Mouse (Mus musculus): ENCODE results near the gene Gm4027. TPM values are rescaled to one million over a fixed set of nuclear protein-coding genes. Genes with fewer than 3 reads are reported as not detected.
"Not testable (repeated sequence)": the region's sequence is repeated elsewhere in the genome, so short reads cannot be mapped to it uniquely, and the experiment has no call there.

Gm4027 gene
- not detected for total RNA-seq (2021)
- long read RNA-seq, experiment 1 = 0 reads
- long read RNA-seq, experiment 2 = 0 reads

DNA sequence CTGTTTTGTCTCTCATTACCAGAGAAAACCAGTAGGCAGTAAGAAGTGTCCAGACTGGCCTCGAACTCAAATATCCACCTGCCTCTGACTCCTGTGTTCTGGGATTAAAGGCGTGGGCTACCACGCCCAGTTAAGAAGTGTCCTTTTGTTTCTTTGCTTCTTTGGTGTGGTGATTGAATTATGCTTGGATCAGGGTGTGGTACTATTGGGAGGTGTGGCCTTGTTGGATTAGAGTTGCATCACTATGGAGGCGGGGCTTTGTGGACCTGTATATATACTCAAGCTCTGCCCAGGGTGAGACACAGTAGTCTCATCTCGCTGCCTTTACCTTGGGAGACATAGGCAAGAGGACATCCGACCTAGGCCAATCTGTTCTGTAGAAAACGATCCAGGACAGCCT is at the start of gene Gm4027:
TSS of gene Gm4027 (plus strand) at position 301 of the 400 bp plus-strand sequence.
- DNase-seq (ENCODE audit: low spot score in 2 of 2) = not testable (repeated sequence)

- not testable (repeated sequence) for DNase-seq (ENCODE audit: low spot score in 2 of 2)
Measured at GRCm38 (mm10) chr12:87601388-87601787, 17.3 kb upstream of the Gm4027 start.

- DNase-seq (ENCODE audit: low spot score in 2 of 2) = not testable (repeated sequence)
Measured at GRCm38 (mm10) chr12:87602388-87602787, 16.3 kb upstream of the Gm4027 start, which contains the start of gene Oog1. Gene Oog1 (plus strand): TSS chr12:87602688.

- DNase-seq (ENCODE audit: low spot score in 2 of 2) = not testable (repeated sequence)
Measured at GRCm38 (mm10) chr12:87644520-87644919, 25.9 kb downstream of the Gm4027 start, which contains the start of gene Gm16381. Gene Gm16381 (minus strand): TSS chr12:87644620.

DNA sequence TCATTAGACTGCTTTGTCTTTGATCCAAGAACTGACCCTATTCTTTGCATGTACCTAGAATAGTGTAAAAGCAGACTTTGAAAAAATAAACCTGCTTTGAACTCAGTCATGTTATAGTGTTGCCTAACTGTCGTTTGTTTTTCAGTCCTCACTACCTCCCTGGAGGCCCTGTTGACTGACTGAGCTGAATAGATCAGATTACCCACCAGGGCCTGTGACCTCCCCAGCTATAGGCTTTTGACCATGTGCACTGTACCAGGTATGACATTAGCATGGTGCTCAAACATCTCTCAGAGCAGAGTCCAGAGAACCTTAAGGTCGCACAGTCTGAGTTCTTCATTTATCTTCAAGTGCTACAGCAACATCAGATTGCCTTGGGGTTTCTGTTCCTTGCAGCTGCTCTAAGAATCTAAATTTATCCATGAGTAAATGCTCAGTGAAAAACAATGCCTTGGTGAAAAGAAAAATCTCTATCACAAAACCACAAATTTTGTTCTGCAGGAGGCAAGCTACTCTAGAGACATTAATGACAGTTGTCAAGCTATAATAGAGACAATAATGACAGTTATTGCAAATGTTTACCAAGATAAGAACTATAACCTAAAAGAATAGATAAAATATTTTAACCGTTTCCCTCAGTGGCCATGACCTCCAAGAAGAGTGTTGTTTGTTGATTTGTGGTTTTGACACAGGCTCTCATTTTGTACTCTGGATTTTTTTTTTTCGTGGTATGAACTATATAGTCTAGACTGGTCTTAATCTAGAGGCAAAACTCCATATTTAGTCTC is 34.4 kb downstream of the Gm4027 start:
- not testable (repeated sequence) for DNase-seq (ENCODE audit: low spot score in 2 of 2)

Other genes starting within 250 kb of the Gm4027 start
- gene Sptlc2, start 230.5 kb upstream of the Gm4027 start, total RNA-seq (2021) = 10 to 100 TPM; 31.7 to 33.3 TPM
- gene Slirp, start 175.0 kb upstream of the Gm4027 start, total RNA-seq (2021) = 10 to 100 TPM; 96.2 to 96.3 TPM
- gene Alkbh1, start 174.9 kb upstream of the Gm4027 start, total RNA-seq (2021) = 10 to 100 TPM; 19.2 to 20.3 TPM
- 10 to 100 TPM; 69.7 to 70.8 TPM for gene Snw1, start 146.6 kb upstream of the Gm4027 start, total RNA-seq (2021)
- gene Gm5788, start 124.1 kb upstream of the Gm4027 start, total RNA-seq (2021) = not detected
- not detected for gene Gm8300, start 104.6 kb upstream of the Gm4027 start, total RNA-seq (2021)
- gene Oog1, start 16.2 kb upstream of the Gm4027 start, total RNA-seq (2021) = not detected
- not detected for gene Gm16381, start 25.8 kb downstream of the Gm4027 start, total RNA-seq (2021)
- gene Gm21319, start 156.9 kb downstream of the Gm4027 start, total RNA-seq (2021) = not detected
- gene Gm21936, start 176.6 kb downstream of the Gm4027 start, total RNA-seq (2021) = not detected
- gene BB287469, start 197.7 kb downstream of the Gm4027 start, total RNA-seq (2021) = not detected
- not detected for gene Gm2001, start 223.5 kb downstream of the Gm4027 start, total RNA-seq (2021)